Mouse (Mus musculus) C2C12 (cell line): ENCODE measurements around the gene Sec14l5.

ENCODE experiments used
- CEBPB ChIP-seq: IDR thresholded peaks from one replicate; pipeline ENCODE4 v1.6.1; 2011; ENCODE audit warnings: low read depth, mild to moderate bottlenecking, control low read depth, moderate library complexity
- CTCF ChIP-seq: IDR thresholded peaks from one replicate; pipeline ENCODE4 v1.5.1; 2011; ENCODE audit not compliant: control insufficient read depth, insufficient read depth, insufficient read length
- FOSL1 ChIP-seq: IDR thresholded peaks from one replicate; pipeline ENCODE4 v1.8.0; 2011; ENCODE audit warnings: mild to moderate bottlenecking, low read length; ENCODE audit not compliant: poor library complexity, insufficient read depth, severe bottlenecking
- MAX ChIP-seq: IDR thresholded peaks from one replicate; pipeline ENCODE4 v1.6.1; 2011; ENCODE audit warnings: mild to moderate bottlenecking, control low read depth
- MYOD1 ChIP-seq: IDR thresholded peaks from one replicate; pipeline ENCODE4 v1.6.1; 2011; ENCODE audit warnings: low read depth; ENCODE audit not compliant: control insufficient read depth, insufficient read length
- MYOG ChIP-seq: IDR thresholded peaks from one replicate; pipeline ENCODE4 v1.6.1; 2011; ENCODE audit not compliant: control insufficient read depth, insufficient read length; ENCODE audit errors: extremely low read depth
- USF1 ChIP-seq: IDR thresholded peaks from one replicate; pipeline ENCODE4 v1.6.1; 2011; ENCODE audit warnings: low read depth, mild to moderate bottlenecking, control low read depth, moderate library complexity

GRCm38 (mm10) chr16:5111021-5111420, 35.9 kb upstream of the Sec14l5 start:
- no peak for TF ChIP-seq MYOG
- no peak for TF ChIP-seq CTCF
- TF ChIP-seq MYOD1 = no peak
- no peak for TF ChIP-seq CEBPB
- no peak for TF ChIP-seq USF1
- TF ChIP-seq FOSL1 = no peak
- no peak for TF ChIP-seq MAX
